Mouse (Mus musculus) CH12.LX (cell line): ENCODE data around the gene Pknox2.

Experiments
- BHLHE40 ChIP-seq: IDR thresholded peaks from 2 replicates; pipeline ENCODE4 v1.6.1; 2011; ENCODE audit warnings: mild to moderate bottlenecking, low read depth, low read length, improper control_type of control experiment
- CTCF ChIP-seq, 2 experiments: IDR thresholded peaks in 1 of 2; conservative IDR thresholded peaks in 1 of 2; 2 replicates each; pipeline ENCODE4 v1.5.1; 2011 to 2012; ENCODE audit warnings: low read depth in 2 of 2, low read length in 2 of 2, improper control_type of control experiment in 1 of 2, inconsistent platforms in 1 of 2, mild to moderate bottlenecking in 1 of 2, moderate library complexity in 1 of 2
- E2F4 ChIP-seq: IDR thresholded peaks from 2 replicates; pipeline ENCODE4 v1.6.1; 2011; ENCODE audit warnings: low read depth, low read length, improper control_type of control experiment; ENCODE audit not compliant: insufficient replicate concordance
- ELF1 ChIP-seq: IDR thresholded peaks from 2 replicates; pipeline ENCODE4 v1.6.1; 2014; ENCODE audit warnings: low read depth, mild to moderate bottlenecking, inconsistent platforms, low read length, improper control_type of control experiment
- EP300 ChIP-seq: IDR thresholded peaks from 2 replicates; pipeline ENCODE4 v1.6.1; 2011; ENCODE audit warnings: low read length, improper control_type of control experiment
- GABPA ChIP-seq: IDR thresholded peaks from 2 replicates; pipeline ENCODE4 v1.6.1; 2012; ENCODE audit warnings: low read depth, low read length, improper control_type of control experiment, inconsistent platforms; ENCODE audit not compliant: insufficient replicate concordance
- POLR2AphosphoS2 ChIP-seq: IDR thresholded peaks from 2 replicates; pipeline ENCODE4 v1.6.1; 2011; ENCODE audit warnings: low read depth, low read length, improper control_type of control experiment
- USF1 ChIP-seq: IDR thresholded peaks from 2 replicates; pipeline ENCODE4 v1.6.1; 2014; ENCODE audit warnings: low read depth, mild to moderate bottlenecking, inconsistent platforms, low read length, improper control_type of control experiment
- ZMIZ1 ChIP-seq: IDR thresholded peaks from 2 replicates; pipeline ENCODE4 v1.6.1; 2012; ENCODE audit warnings: low read depth, mild to moderate bottlenecking, inconsistent platforms, low read length, improper control_type of control experiment

DNA sequence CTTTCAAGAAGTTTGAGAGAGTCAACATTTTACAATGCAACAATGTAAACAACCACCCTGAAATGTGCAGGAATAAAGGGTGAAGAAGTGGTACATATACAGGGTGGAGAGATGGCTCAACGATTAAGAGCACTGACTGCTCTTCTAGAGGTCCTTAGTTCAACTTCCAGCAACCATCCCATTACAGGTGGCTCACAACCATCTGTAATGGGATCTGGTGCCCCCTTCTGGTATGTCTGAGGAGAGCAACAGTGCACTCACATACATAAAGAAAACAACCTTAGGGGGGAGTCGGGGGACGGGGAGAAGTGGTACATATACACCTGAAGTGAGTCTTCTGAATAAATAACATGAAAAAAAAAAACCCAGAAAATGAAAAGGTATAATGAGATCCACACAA lies 262.0 kb downstream of the Pknox2 start:
- TF ChIP-seq BHLHE40 (no peak), GABPA (no peak), CTCF (conservative IDR thresholded peaks at IDR 0.05 in 1 of 2, IDR thresholded peaks at IDR 0.05 in 1 of 2; ENCODE audit: low read depth in 2 of 2, low read length in 2 of 2) (peak in 1 of 2 experiments; percentile 70; a peak in 2 of 4 replicates), E2F4 (no peak), EP300 (no peak), POLR2AphosphoS2 (no peak), ELF1 (no peak), ZMIZ1 (no peak), USF1 (no peak)
